Mouse (Mus musculus) liver, embryonic 14.5 days (tissue): Measurements from ENCODE around the gene Cux1.

Source experiments
- CTCF ChIP-seq: IDR thresholded peaks from 2 replicates; pipeline ENCODE4 v1.5.1; 2016; ENCODE audit warnings: antibody characterized with exemption, low read depth, control low read depth
- EP300 ChIP-seq: IDR thresholded peaks from 2 replicates; pipeline ENCODE4 v1.6.1; 2016; ENCODE audit warnings: antibody characterized with exemption, low read depth

- TF ChIP-seq CTCF (no peak), EP300 (no peak)
Observed at GRCm38 (mm10) chr5:136480541-136480940, 86.7 kb downstream of the Cux1 start.
